ENCODE assay signal across 8 mouse cellular contexts in genomic region chr9:59656635-59657617, GRCm38 (mm10). TPM values are rescaled to one million over a fixed set of nuclear protein-coding genes. Genes with fewer than 3 reads are reported as not detected.
DNase-seq lines count a peak whose midpoint lies in the region; ATAC-seq and TF ChIP-seq lines count a peak whose summit lies in the region.

No protein-coding gene starts in this region.

- H3K4me2 ChIP-seq in forebrain, embryonic 14.5 days (ENCODE audit: low read length) = peak overlapping the region; percentile 87
- H3K4me2 ChIP-seq in neural tube, embryonic 14.5 days (ENCODE audit: low read depth, low read length) = peak overlapping the region; percentile 67

- peak overlapping the region; percentile 93 for H3K27ac ChIP-seq in forebrain, embryonic 14.5 days (ENCODE audit: low read depth, low read length)
- peak overlapping the region; percentile 97 for H3K27ac ChIP-seq in neural tube, embryonic 14.5 days (ENCODE audit: low read depth, low read length)

- TF ChIP-seq CTCF in E14TG2a.4 (conservative IDR thresholded peaks at IDR 0.05; ENCODE audit: low read length) = 0 out of 2 replicates have a peak, but pooled peaks have one; percentile 7
- TF ChIP-seq CTCF in brain, embryonic 14.5 days (IDR thresholded peaks at IDR 0.05; ENCODE audit: borderline replicate concordance, extremely low read depth, insufficient read depth, insufficient read length) = peak; percentile 67
- TF ChIP-seq CTCF in lung, adult 2 months (IDR thresholded peaks at IDR 0.05; ENCODE audit: insufficient read depth, low read length) = no peak

- H3K9me3 ChIP-seq in E14TG2a.4 (ENCODE audit: low read length) = no peaks in the 10 kb centered on the region
- no peaks in the 10 kb centered on the region for H3K9me3 ChIP-seq in forebrain, embryonic 14.5 days (replicated peaks; ENCODE audit: control insufficient read depth, low read length)
- no peaks in the 10 kb centered on the region for H3K9me3 ChIP-seq in neural tube, embryonic 14.5 days (ENCODE audit: control insufficient read depth, low read length)

- H3K4me3 ChIP-seq in E14TG2a.4 (replicated peaks; ENCODE audit: low read length) = peak overlapping the region; percentile 99
- H3K4me3 ChIP-seq in forebrain, embryonic 14.5 days (ENCODE audit: low read depth, low read length) = peak overlapping the region; percentile 60
- peak overlapping the region; percentile 94 for H3K4me3 ChIP-seq in lung, adult 2 months (replicated peaks; ENCODE audit: extremely low read depth, low read depth, low read length)
- peak overlapping the region; percentile 75 for H3K4me3 ChIP-seq in neural tube, embryonic 14.5 days (ENCODE audit: low read depth, low read length)

- H3K36me3 ChIP-seq in E14TG2a.4 (ENCODE audit: insufficient read depth, low read length) = peaks cover 49% of the 10 kb centered on the region
- H3K36me3 ChIP-seq in forebrain, embryonic 14.5 days (ENCODE audit: control insufficient read depth, insufficient read depth, low read length) = peaks cover 19% of the 10 kb centered on the region
- H3K36me3 ChIP-seq in neural tube, embryonic 14.5 days (ENCODE audit: control insufficient read depth, insufficient read depth, low read length) = no peaks in the 10 kb centered on the region

- H3K27me3 ChIP-seq in E14TG2a.4 (ENCODE audit: insufficient read depth, low read length) = no peaks in the 10 kb centered on the region
- H3K27me3 ChIP-seq in forebrain, embryonic 14.5 days (replicated peaks; ENCODE audit: control insufficient read depth, insufficient read depth, low read length) = no peaks in the 10 kb centered on the region
- H3K27me3 ChIP-seq in neural tube, embryonic 14.5 days (ENCODE audit: control insufficient read depth, insufficient read depth, low read length) = no peaks in the 10 kb centered on the region

- intact Hi-C loops in heart, postnatal 14 days (cut with DNase I) = loop anchor here (2.0 to 5.0 kb wide), 2 partner anchors 22 to 40 kb away; partner anchors contain the start of gene Parp6

- DNase-seq in brain, embryonic 14.5 days (ENCODE audit: low read depth) = peak; percentile 97
- DNase-seq in forebrain, embryonic 14.5 days (ENCODE audit: low spot score) = peak; percentile 95
- DNase-seq in heart, postnatal 14 days = peak; percentile 82
- DNase-seq in kidney, postnatal 4 days = peak; percentile 87 to 92
- DNase-seq in lung, adult 2 months = peak; percentile 54
- DNase-seq in testis, postnatal 14 days (ENCODE audit: low spot score) = peak; percentile 83

- peak overlapping the region; percentile 75 for H3K9ac ChIP-seq in forebrain, embryonic 14.5 days (ENCODE audit: low read length)
- H3K9ac ChIP-seq in neural tube, embryonic 14.5 days (replicated peaks; ENCODE audit: low read depth, low read length) = peak overlapping the region; percentile 88

- peak; percentile 74 for ATAC-seq in forebrain, embryonic 14.5 days
- ATAC-seq in neural tube, embryonic 14.5 days (ENCODE audit: low read depth) = peak; percentile 60

- under 1% methylated on average over 65 of the region's 65 CpGs for WGBS in forebrain, embryonic 14.5 days
- under 1% methylated on average over 64 of the region's 65 CpGs for WGBS in lung, adult 2 months
- under 1% methylated on average over 65 of the region's 65 CpGs for WGBS in neural tube, embryonic 14.5 days

- TF ChIP-seq POLR2A in brain, embryonic 14.5 days (IDR thresholded peaks at IDR 0.05; ENCODE audit: borderline replicate concordance, extremely low read depth, insufficient read depth, insufficient read length, poor library complexity, severe bottlenecking) = no peak
- peak; percentile 33; the same call in 1 of the 2 replicates for TF ChIP-seq POLR2A in lung, adult 2 months (IDR thresholded peaks at IDR 0.05; ENCODE audit: borderline replicate concordance, extremely low read depth, low read depth, low read length)

- peaks cover 48% of the 10 kb centered on the region for H3K4me1 ChIP-seq in E14TG2a.4 (replicated peaks; ENCODE audit: low read depth, low read length)
- peaks cover 29% of the 10 kb centered on the region for H3K4me1 ChIP-seq in forebrain, embryonic 14.5 days (ENCODE audit: control insufficient read depth, insufficient read depth, low read length)
- H3K4me1 ChIP-seq in lung, adult 2 months (ENCODE audit: control insufficient read depth, insufficient read depth, low read length) = peaks cover 25% of the 10 kb centered on the region
- H3K4me1 ChIP-seq in neural tube, embryonic 14.5 days (ENCODE audit: control insufficient read depth, insufficient read depth, low read length) = peaks cover 43% of the 10 kb centered on the region

RNA-seq across cellular contexts. Expression of gene Pkm, which starts 0.8 kb away (rescaled TPM):
- polyA plus RNA-seq in brain, embryonic 14.5 days (2012; rRNA removed) = 986 and 1,073 TPM in 2 replicates
- 1,240 and 1,376 TPM in 2 replicates for polyA plus RNA-seq in forebrain, embryonic 14.5 days (2014; fragmentation: Nextera tagmentation; extraction: Ambion mirVana)
- 1,000 to 10,000 TPM; 1,287 to 1,327 TPM for total RNA-seq in heart, postnatal 14 days (2021)
- polyA plus RNA-seq in lung, adult 2 months (2012; rRNA removed) = 559 and 708 TPM in 2 replicates
- polyA plus RNA-seq in neural tube, embryonic 14.5 days (2014; fragmentation: Nextera tagmentation; extraction: Ambion mirVana) = 834 and 964 TPM in 2 replicates

RNA-seq across cellular contexts. Expression of gene Gramd2, which starts 23.0 kb away (rescaled TPM):
- polyA plus RNA-seq in brain, embryonic 14.5 days (2012; rRNA removed) = 7.6 and 8.8 TPM in 2 replicates
- polyA plus RNA-seq in forebrain, embryonic 14.5 days (2014; fragmentation: Nextera tagmentation; extraction: Ambion mirVana) = 2.8 and 3.5 TPM in 2 replicates
- under 1 TPM; 0.05 to 0.19 TPM for total RNA-seq in heart, postnatal 14 days (2021)
- polyA plus RNA-seq in lung, adult 2 months (2012; rRNA removed) = 113 and 115 TPM in 2 replicates
- polyA plus RNA-seq in neural tube, embryonic 14.5 days (2014; fragmentation: Nextera tagmentation; extraction: Ambion mirVana) = 3.1 and 6.0 TPM in 2 replicates

RNA-seq across cellular contexts. Expression of gene Parp6, which starts 39.8 kb away (rescaled TPM):
- polyA plus RNA-seq in brain, embryonic 14.5 days (2012; rRNA removed) = 179 and 187 TPM in 2 replicates
- polyA plus RNA-seq in forebrain, embryonic 14.5 days (2014; fragmentation: Nextera tagmentation; extraction: Ambion mirVana) = 211 and 219 TPM in 2 replicates
- 10 to 100 TPM; 18.5 to 22.2 TPM for total RNA-seq in heart, postnatal 14 days (2021)
- 23.5 and 43.6 TPM in 2 replicates for polyA plus RNA-seq in lung, adult 2 months (2012; rRNA removed)
- 246 and 258 TPM in 2 replicates for polyA plus RNA-seq in neural tube, embryonic 14.5 days (2014; fragmentation: Nextera tagmentation; extraction: Ambion mirVana)

Comparison
In these comparisons a context has a peak if more than half of its experiments do, and no peak if none do; other contexts are left out.
1. Peak in every context shown above with its lines: DNase-seq, ATAC-seq, H3K4me3 ChIP-seq and H3K27ac ChIP-seq.
2. RNA of gene Gramd2, which starts 23.0 kb away (polyA plus RNA-seq): 113 to 115 TPM in lung, adult 2 months; 7.6 to 8.8 TPM in brain, embryonic 14.5 days, 3.1 to 6.0 TPM in neural tube, embryonic 14.5 days and 2.8 to 3.5 TPM in forebrain, embryonic 14.5 days; every median in the first group is over 10 times any median in the second.